Mouse (Mus musculus): ENCODE data around the gene Zfp64. TPM values are rescaled to one million over a fixed set of nuclear protein-coding genes. Genes with fewer than 3 reads are reported as not detected.
A peak's percentile ranks its signal among the peaks of the same experiment; 100 is the strongest.

Gene Zfp64
- total and polyA plus RNA-seq, 3 experiments, result 20.0 to 37.0 (median 25.1) TPM

GRCm38 (mm10) chr2:168931686-168932085 is 23.7 kb downstream of the Zfp64 start:
- TF ChIP-seq ZKSCAN1 (IDR thresholded peaks at IDR 0.05; ENCODE audit: borderline replicate concordance, low read depth, low read length) (no peak), ELF1 (IDR thresholded peaks at IDR 0.05; ENCODE audit: low read depth, low read length) (no peak), TCF12 (IDR thresholded peaks at IDR 0.05; ENCODE audit: low read depth, low read length) (no peak), MYC (IDR thresholded peaks at IDR 0.05; ENCODE audit: low read depth, low read length) (no peak)
- Histone ChIP-seq H3K9ac (ENCODE audit: insufficient read depth, low read depth) (no peak overlapping the region), H3K9me3 (replicated peaks; ENCODE audit: low read length) (no peaks in the 10 kb centered on the region), H3K4me3 (replicated peaks in 1 of 3; ENCODE audit: low read depth in 2 of 3, low read length in 2 of 3, poor library complexity in 1 of 3) (no peak overlapping the region), H3K79me2 (replicated peaks; ENCODE audit: control insufficient read depth, extremely low read depth, insufficient read depth, poor library complexity, severe bottlenecking) (no peaks in the 10 kb centered on the region), H3K36me3 (replicated peaks in 1 of 2; ENCODE audit: control insufficient read depth in 1 of 2, insufficient read depth in 1 of 2, low read length in 1 of 2) (peaks cover 66 to 91% of the 10 kb centered on the region in 2 experiments), H3K4me2 (ENCODE audit: insufficient read depth, low read depth, poor library complexity, severe bottlenecking) (no peak overlapping the region), H3K27ac (ENCODE audit: insufficient read depth, low read depth) (no peak overlapping the region), H3K27me3 (replicated peaks) (no peaks in the 10 kb centered on the region), H3K4me1 (ENCODE audit: control insufficient read depth in 1 of 2, insufficient read depth in 2 of 2) (no peaks in the 10 kb centered on the region)
- dilution Hi-C loops (cut with MboI; ENCODE audit: extremely low pct_ligation_motif_present, extremely low pct_unique_long_range_greater_than_20kb, low sequenced_read_pairs), result no loop called here
- in situ Hi-C loops (cut with MboI; ENCODE audit: low pct_ligation_motif_present, low pct_unique_long_range_greater_than_20kb, low sequenced_read_pairs), result no loop called here
- no peak for DNase-seq (ENCODE audit: extremely low read depth)

- Histone ChIP-seq H3K4me2 (ENCODE audit: insufficient read depth, low read depth, poor library complexity, severe bottlenecking) (no peak overlapping the region), H3K9ac (ENCODE audit: insufficient read depth, low read depth) (no peak overlapping the region), H3K27ac (ENCODE audit: insufficient read depth, low read depth) (no peak overlapping the region), H3K79me2 (replicated peaks; ENCODE audit: control insufficient read depth, extremely low read depth, insufficient read depth, poor library complexity, severe bottlenecking) (no peaks in the 10 kb centered on the region), H3K27me3 (replicated peaks) (no peaks in the 10 kb centered on the region), H3K4me1 (ENCODE audit: control insufficient read depth in 1 of 2, insufficient read depth in 2 of 2) (no peaks in the 10 kb centered on the region), H3K9me3 (replicated peaks; ENCODE audit: low read length) (no peaks in the 10 kb centered on the region), H3K36me3 (replicated peaks in 1 of 2; ENCODE audit: control insufficient read depth in 1 of 2, insufficient read depth in 1 of 2, low read length in 1 of 2) (peaks cover 67 to 90% of the 10 kb centered on the region in 2 experiments), H3K4me3 (replicated peaks in 1 of 3; ENCODE audit: low read depth in 2 of 3, low read length in 2 of 3, poor library complexity in 1 of 3) (no peak overlapping the region)
- TF ChIP-seq GABPA (IDR thresholded peaks at IDR 0.05; ENCODE audit: insufficient replicate concordance, low read depth, low read length), result no peak
- TF ChIP-seq CTCF (conservative IDR thresholded peaks at IDR 0.05 in 1 of 2, IDR thresholded peaks at IDR 0.05 in 1 of 2; ENCODE audit: low read depth in 2 of 2, low read length in 2 of 2), result peak; percentile 58 to 90
- dilution Hi-C loops (cut with MboI; ENCODE audit: extremely low pct_ligation_motif_present, extremely low pct_unique_long_range_greater_than_20kb, low sequenced_read_pairs) (no loop called here), in situ Hi-C loops (cut with MboI; ENCODE audit: low pct_ligation_motif_present, low pct_unique_long_range_greater_than_20kb, low sequenced_read_pairs) (no loop called here)
- peak; percentile 71 for DNase-seq (ENCODE audit: extremely low read depth)
These were observed 25.7 kb downstream of the Zfp64 start for GRCm38 (mm10) chr2:168929691-168930090.

GRCm38 (mm10) chr2:168927401-168927800 is 28.0 kb downstream of the Zfp64 start:
- Histone ChIP-seq H3K27me3 (replicated peaks) (no peaks in the 10 kb centered on the region), H3K9ac (ENCODE audit: insufficient read depth, low read depth) (no peak overlapping the region), H3K36me3 (replicated peaks in 1 of 2; ENCODE audit: control insufficient read depth in 1 of 2, insufficient read depth in 1 of 2, low read length in 1 of 2) (peaks cover 47 to 83% of the 10 kb centered on the region in 2 experiments), H3K4me3 (replicated peaks in 1 of 3; ENCODE audit: low read depth in 2 of 3, low read length in 2 of 3, poor library complexity in 1 of 3) (no peak overlapping the region), H3K27ac (ENCODE audit: insufficient read depth, low read depth) (no peak overlapping the region), H3K79me2 (replicated peaks; ENCODE audit: control insufficient read depth, extremely low read depth, insufficient read depth, poor library complexity, severe bottlenecking) (no peaks in the 10 kb centered on the region), H3K9me3 (replicated peaks; ENCODE audit: low read length) (no peaks in the 10 kb centered on the region), H3K4me1 (ENCODE audit: control insufficient read depth in 1 of 2, insufficient read depth in 2 of 2) (no peaks in the 10 kb centered on the region), H3K4me2 (ENCODE audit: insufficient read depth, low read depth, poor library complexity, severe bottlenecking) (no peak overlapping the region)
- DNase-seq (ENCODE audit: extremely low read depth), result no peak
- dilution Hi-C loops (cut with MboI; ENCODE audit: extremely low pct_ligation_motif_present, extremely low pct_unique_long_range_greater_than_20kb, low sequenced_read_pairs) (no loop called here), in situ Hi-C loops (cut with MboI; ENCODE audit: low pct_ligation_motif_present, low pct_unique_long_range_greater_than_20kb, low sequenced_read_pairs) (no loop called here)
- no peak for TF ChIP-seq MAZ (IDR thresholded peaks at IDR 0.05; ENCODE audit: low read depth, low read length)
- no peak for TF ChIP-seq MAFK (IDR thresholded peaks at IDR 0.05; ENCODE audit: insufficient replicate concordance, low read length)
- no peak for TF ChIP-seq CHD1 (IDR thresholded peaks at IDR 0.05; ENCODE audit: low read depth, low read length)
- no peak for TF ChIP-seq NELFE (IDR thresholded peaks at IDR 0.05; ENCODE audit: low read depth, low read length)
- no peak for TF ChIP-seq HCFC1 (IDR thresholded peaks at IDR 0.05; ENCODE audit: low read depth, low read length)
- TF ChIP-seq MYC (IDR thresholded peaks at IDR 0.05; ENCODE audit: low read depth, low read length), result no peak
- no peak for TF ChIP-seq E2F4 (IDR thresholded peaks at IDR 0.05; ENCODE audit: insufficient replicate concordance, low read depth, low read length)
- no peak for TF ChIP-seq ZC3H11A (IDR thresholded peaks at IDR 0.05; ENCODE audit: low read depth, low read length)
- TF ChIP-seq CHD2 (IDR thresholded peaks at IDR 0.05; ENCODE audit: low read length), result no peak
- no peak for TF ChIP-seq POLR2AphosphoS2 (IDR thresholded peaks at IDR 0.05; ENCODE audit: low read depth, low read length)
- TF ChIP-seq SMC3 (IDR thresholded peaks at IDR 0.05; ENCODE audit: low read depth, low read length), result no peak
- no peak for TF ChIP-seq MXI1 (IDR thresholded peaks at IDR 0.05; ENCODE audit: low read depth, low read length)
- TF ChIP-seq JUN (IDR thresholded peaks at IDR 0.05; ENCODE audit: insufficient read depth, low read depth, low read length), result no peak
- TF ChIP-seq ZKSCAN1 (IDR thresholded peaks at IDR 0.05; ENCODE audit: borderline replicate concordance, low read depth, low read length), result no peak

All from CH12.LX (cell line).